Mouse (Mus musculus): ENCODE data around the gene Tnni3k.

DNA sequence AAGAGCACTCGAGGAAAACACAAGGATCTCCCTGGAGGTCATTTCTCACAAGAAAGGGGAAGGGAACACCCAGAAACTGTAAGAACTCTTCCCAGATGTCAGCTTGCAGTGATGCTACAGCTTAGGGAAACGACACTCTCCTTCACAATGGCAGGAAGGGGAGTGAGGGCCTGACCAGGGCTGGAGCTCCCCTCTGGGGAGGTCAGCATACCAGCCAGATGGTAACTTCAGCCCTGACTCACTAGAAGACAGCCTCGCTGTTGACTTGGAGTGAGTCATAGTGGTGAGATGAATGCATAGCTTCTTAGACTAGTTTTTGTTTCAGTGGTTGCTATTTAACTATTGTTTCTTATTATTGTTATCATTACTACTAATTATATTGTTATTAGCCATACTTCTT lies 300.7 kb downstream of the Tnni3k start:
- TF ChIP-seq POLR2A (IDR thresholded peaks at IDR 0.05; ENCODE audit: borderline replicate concordance, extremely low read depth, insufficient read depth, insufficient read length, poor library complexity, severe bottlenecking) (no peak), CTCF (IDR thresholded peaks at IDR 0.05; ENCODE audit: borderline replicate concordance, extremely low read depth, insufficient read depth, insufficient read length) (no peak)

Measured in brain, embryonic 14.5 days (tissue).